Mouse (Mus musculus): ENCODE results near the gene Zfp286.
"Not testable (repeated sequence)": the region's sequence is repeated elsewhere in the genome, so short reads cannot be mapped to it uniquely, and the experiment has no call there.

The Zfp286 gene

DNA sequence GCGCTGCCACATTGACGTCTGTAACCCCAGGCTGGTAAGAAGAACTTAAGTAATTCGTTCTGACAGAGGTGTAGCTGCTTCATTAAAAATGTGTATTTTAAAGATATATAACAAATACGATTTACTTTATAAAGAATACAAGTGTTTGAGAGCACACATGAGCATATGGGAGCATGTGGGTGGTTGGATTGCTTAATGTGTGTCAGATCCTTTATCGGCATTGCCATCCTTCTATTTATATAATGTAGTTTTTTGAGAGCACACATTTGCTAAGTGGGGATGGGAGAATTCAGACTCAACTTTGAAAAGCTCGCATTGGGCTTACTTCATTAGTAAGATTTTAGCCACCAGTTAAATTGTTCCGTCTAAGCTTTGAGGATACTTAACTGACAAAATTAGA lies 12.8 kb downstream of the Zfp286 start:
- no peak for DNase-seq

DNA sequence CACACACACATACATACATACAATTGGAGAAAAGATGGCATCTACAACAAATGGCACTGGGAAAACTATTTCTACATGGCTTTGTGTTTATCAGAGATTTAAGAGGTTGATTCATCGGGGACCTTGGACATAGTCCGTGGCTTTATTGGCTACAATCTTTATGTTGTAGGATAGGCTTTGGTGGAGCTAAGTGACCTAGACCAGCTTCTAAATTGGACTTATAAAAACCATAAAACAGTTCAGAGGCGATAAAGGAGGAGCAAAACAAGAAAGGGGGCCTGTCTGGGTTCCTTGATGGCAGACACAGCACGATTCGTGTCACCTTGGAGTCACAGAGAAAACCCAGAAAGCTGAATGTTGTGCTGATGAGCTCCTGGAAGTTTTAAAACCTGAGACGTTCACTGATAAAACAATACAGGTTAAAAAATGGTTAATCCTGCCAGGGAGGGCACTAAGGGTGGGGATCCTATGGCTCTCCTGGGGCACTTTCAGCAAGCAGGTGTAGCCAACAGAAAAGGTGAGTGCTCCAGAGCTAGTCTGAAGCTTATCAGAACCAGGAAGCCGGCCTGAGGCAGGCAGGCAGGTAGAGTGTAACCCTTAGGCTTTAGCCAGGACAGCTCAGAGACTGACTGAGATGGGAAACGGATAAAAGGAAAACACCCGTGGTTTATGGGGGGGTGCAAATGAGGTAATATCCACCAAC lies 28.4 kb downstream of the Zfp286 start:
- DNase-seq = no peak

DNA sequence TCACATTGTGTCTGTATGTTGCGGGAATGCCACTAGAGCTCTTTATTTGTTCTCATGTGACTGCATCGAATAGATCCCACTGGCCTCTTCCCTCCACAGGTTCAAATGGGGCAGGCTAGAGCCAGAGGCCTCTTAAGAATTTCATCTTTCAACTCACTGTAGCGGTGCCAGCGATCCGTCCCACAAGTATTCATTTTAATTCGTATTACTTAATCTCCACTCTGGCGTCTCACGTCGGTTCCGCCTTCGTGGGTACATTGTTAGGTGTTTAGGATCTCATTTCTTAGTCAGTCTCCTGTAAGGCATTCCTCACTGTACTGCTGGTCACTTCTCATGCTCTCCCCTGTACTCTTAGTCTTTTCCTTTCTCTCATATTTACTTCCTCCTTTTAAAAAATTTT lies 30.8 kb downstream of the Zfp286 start:
- DNase-seq = no peak

DNA sequence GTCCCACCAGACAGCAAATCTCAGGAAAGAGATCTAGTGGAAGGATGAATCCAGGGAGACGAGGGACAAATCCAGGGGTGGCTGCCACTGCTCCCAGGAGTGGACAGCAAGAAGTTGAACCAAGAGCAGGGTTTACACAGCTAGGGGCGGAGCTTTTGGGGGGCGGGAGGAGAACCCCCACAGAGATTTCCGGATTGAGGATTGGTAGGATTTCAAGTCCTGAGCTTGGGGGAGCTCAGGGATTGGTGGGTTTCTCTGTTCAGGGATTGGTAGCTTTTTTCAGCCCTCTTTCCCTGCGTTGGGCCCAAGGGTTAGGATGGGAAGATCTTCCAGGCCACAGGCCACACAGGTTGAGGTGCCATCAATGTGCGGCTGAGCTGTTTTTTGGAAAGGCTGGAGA lies 31.4 kb downstream of the Zfp286 start:
- no peak for DNase-seq

DNA sequence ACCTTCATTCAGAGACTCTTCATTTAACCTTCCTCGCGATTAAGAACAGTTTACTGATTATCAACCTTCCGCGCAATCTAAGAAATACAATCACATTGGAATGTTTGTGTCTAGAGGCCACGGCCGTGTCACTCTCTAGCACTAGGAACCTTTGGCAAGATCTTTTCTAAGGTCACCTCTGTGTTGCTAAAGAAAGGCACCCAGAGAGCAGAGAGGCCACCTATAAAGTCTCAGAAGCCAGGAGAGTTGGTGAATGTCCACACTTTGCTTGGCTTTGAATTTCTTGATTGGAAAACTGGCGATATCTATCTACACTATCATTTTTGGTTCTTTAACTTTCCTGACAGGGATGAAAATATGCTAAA lies 32.1 kb downstream of the Zfp286 start:
- no peak for DNase-seq

DNA sequence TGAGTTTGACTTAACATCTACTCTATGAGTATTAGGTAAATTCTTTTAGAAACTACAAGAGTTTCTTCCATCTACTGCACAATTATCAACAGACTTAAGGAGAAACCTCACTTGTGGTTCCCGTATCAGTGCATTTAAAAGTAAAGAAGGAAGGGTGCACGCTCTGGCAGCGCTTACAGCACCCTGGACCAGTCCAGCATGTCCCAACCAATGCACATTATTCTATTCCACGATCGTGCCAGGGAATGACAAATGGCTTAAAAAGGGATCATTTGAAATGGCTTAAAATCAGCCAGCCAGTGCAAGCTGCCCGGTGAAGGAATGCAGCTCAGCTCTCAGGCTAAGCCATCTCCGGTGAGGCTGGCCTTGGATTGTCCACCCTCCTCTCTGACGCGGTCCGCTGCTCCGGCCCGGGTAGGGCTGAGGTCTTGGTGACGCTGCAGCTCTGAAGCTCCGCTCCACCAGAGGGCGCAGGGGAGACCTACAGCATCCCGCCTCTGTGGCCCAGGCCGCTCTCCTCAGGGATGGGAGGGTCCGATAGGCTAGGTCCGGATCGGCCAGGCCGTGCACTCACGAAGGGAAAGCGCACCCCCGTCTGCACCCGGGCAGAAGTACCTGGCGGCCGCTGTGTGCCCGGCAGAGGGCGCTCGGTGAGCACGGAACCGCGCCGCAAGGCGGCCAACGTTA lies 32.7 kb downstream of the Zfp286 start:
- DNase-seq = peak; percentile 88

DNA sequence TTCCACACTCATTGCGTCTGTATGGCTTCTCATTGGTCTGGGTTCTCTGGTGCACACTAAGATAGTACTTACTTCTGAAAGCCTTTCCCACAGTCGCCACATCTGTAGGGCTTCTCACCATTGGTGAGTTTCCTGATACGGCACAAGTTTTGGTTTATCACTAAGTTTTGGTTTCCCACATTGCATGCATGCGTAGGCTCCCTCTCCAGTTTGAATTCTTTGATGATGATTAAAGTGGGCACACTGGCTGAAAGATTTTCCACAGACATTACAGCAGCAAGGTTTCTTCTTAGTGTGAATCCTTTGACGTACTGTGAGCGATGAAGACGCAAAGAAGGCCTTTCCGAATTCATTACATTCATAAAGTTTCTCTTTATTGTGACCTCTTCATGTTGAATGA lies 36.5 kb downstream of the Zfp286 start, which contains the start of gene Gm10428:
Gene Gm10428, plus strand, starts transcription at position 321 of the 400 bp plus-strand sequence.
- no peak for DNase-seq

DNA sequence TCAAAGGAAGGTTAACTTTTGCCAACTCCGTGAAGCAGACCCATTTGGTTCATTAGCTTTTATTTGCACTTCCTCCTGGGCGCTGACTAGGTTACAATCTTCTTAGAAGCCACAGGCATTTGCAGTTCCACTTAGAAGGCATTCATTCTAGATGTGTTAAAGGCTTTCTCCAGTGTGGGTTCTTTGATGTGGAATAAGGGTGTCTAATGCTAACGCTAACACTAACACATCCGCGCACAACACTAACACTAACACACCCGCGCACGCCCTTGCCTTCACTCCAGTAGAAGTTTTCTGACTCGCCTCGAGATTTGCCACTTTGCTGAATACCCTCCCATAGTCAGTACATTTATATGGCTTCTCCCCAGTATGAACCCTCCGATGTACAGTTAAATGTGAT lies 37.1 kb downstream of the Zfp286 start:
- no peak for DNase-seq

DNA sequence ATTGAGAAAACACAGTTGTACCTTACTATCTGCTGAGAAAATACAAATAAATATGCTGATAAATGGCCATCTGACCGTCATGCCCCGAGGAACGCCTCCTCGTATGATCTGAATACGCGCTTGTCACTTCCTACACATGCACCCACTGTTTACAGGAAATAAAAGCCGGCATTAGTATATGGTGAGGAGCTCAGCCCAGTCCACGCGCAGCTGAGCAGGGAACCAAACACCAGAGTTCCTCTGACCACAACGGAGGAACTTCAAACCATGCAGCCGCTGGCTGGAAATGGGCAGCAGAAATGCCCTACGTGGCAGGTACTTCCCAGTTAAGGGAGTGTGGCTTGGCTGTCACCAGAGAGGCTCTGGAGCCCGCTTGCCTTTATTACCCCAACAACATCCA lies 39.8 kb downstream of the Zfp286 start:
- DNase-seq = not testable (repeated sequence)

DNA sequence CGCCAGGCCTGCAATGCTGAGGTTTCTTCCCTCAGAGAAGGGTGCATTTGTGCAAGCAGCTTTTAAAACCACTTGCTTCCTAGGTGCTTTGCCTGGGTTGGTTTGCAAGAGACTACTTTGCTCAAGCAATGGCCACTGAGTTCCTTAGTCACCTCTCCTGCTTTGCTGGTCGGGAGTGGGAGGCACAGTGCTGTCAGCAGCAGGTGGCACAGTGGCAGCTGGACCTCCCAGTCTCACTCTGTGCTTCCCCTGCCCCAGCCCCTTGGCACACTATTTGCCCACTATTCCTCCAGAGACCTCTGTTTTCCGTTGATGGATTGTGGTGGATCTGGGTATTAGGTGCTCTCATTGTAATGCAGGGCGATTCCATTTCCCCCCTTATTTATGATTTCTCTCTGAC lies 41.2 kb downstream of the Zfp286 start:
- no peak for DNase-seq

DNA sequence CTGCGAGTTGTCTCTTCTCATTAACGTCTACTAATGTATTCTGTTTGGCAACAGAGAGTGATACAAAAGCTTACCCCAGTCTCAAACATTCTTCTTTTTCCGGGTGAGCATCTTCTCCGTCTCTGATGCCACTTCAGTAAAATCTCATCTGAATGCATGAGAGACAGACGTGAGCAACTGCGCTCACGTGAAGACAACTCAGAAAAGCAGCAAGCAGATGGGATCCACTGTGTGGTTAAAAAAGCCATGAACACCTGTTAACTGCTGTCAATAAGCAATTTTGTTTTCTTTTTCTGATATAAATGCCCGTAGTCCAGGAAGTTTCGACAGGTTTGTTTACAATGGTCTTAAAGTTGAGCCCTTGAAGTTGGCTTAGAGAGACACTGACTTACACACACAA lies 42.0 kb downstream of the Zfp286 start:
- no peak for DNase-seq

DNA sequence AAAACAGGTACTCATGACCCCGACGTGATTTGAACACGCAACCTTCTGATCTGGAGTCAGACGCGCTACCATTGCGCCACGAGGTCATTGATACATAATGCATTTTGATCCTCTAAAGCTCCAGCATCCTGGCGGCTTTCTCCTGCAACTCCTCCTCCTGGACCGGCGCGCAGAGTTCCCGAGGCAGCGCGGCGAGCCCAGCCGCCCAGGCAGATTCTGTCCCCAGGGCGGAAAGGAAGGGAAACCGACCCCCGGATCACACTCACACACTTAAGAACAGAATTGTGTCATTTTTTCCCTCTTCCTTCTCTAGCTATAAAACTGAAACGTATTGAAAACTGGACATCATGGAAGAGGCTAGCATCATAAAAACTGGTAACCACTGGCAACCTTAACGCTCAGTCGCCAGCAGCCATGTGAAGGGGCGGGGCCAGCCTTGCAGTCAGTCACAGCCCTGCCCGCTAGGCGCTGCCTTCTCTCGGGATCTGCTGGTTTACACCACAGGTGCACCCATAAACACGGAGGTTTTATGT lies 43.2 kb downstream of the Zfp286 start:
- peak; percentile 70 to 80 for DNase-seq

DNA sequence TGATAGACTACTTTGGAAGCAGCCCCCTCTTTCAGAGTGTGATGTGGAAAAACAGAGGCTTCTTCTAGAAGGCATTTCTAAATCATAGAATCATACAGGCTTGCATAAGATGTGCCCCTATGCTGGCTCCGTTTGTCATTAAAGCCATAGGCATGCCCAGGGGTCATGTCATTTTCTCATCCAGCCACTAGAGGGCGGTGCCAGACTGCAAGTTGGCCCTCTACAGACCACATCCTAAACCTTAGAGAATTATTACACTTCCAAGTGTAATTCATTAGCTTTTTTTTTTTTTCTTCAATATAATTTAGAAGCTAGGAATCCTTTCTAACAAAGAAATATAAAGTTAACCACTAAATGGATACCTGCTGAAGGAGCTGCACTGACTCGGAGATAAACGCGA lies 45.2 kb downstream of the Zfp286 start:
- peak; percentile 65 to 67 for DNase-seq

DNA sequence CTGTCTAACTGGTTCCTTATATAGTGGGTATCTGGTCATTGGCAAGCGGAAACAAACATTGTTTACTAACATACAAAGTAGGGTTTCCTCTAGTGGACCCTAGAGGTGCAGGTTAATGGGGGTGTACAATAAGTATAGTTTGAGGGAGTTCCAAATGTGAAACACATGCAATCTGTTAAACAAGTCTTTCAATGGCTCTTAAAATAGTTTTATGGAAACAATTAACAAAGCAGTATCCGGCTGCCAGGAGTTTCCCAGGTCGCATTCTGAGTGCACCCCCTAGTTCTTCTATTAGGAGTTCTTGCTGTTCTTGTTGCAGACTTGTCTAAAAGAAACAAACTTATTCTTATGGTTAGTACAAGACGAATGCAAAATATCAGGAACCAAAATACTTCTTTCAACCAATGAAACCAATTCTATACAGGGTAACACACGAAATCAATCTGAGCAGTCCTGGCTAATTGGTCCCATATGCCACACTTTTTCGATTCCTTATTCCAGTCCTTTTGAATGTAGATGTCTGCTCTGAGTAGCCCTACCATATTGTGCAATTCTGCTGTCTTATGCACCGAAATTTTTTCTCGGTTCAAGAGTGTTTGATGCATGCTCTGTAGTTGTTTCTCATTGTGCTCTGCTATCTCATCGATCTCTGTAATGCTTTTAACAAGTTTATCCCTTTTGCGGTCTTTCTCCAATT lies 46.9 kb downstream of the Zfp286 start:
- DNase-seq = no peak

DNA sequence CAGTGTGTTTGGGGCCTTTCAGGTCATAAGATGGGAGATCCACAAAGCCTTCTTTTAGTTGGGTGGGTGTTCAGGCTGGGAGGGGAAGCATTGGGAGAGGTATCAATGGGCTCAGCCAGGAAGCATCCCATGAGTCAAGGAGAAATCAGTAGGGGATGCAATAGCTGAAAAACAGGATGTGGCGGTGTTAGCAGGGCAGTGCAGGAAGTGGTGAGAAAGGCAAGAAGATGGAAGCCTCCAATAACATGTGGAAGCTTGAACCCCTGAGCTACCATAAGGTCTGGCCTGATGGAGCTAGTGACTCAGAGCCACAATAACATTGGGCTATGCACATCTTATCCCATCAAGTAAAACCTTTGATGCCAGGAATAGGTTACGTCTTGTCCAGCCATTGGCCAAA lies 48.1 kb downstream of the Zfp286 start:
- no peak for DNase-seq

DNA sequence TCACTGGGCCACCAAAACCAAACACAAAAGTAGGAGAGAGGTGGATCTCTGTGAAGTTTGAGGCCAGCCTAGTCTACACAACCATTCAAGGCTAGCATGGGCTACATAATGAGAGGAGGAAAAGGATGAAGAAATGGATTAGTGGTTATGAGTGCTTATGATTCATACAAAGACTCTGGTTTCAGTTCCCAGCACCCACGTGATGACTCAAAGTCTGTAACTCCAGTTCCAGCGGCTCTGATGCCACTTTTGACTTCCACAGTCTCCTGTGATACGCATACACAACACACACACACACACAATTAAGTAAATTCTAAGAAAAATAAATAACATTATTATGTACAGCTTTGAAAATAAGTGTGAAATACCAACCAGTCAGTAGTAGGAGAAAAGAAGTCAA lies 56.6 kb downstream of the Zfp286 start:
- no peak for DNase-seq

DNA sequence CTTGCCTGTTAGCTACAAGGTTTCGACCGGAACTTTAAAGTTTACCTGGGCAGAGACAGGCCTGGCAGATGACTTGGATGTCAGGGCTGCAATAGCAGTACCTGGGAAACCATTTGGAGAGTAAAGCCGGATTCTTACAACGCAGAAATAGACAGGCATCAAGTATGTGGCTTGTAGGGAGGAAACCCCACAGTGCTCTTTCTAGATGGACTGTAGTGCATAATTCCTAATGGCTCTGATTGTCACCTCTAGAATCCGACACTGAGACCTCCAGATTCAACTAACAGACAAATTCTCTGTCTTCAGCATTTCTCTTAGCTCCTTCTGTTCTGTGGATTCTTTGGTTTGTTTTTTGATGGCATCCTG lies 57.3 kb downstream of the Zfp286 start:
- no peak for DNase-seq

DNA sequence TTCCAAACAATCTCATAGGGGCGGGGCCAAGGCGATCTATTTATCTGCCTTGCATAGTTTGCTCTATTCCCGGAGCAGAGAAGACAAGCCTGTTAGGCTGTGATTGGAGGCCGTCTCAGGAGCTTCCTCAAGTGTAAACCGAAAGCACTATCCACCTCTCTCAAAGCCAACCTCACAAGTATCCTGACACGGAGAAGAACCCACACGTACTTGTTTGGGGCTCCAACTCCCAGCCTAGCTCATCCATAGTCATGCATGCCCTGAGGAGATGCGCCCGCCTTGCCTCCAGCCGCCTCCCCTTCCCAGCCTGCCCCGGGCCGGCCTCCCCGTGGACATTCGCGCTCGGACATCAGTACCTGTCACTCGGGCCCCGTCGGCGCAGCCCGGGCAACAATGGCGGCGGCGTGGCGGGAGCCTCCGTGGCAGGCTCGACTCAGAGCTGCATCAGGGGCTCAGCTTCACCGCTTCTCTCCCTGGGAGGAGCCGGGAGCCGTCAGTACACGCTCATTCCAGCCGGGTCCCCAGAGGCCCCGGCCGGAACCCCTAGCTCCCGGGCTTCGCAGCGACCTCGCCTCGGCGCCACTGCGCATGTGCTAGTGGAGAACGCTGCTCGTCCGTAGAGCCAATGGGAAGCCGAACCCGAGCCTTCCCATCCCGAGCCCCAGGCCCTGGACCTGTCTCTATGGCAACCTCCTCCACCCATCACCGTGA lies 57.8 kb downstream of the Zfp286 start, which contains the start of gene Zfp287:
Gene Zfp287, minus strand, starts transcription at position 595 of the 711 bp plus-strand sequence.
- DNase-seq = peak; percentile 73 to 82

DNA sequence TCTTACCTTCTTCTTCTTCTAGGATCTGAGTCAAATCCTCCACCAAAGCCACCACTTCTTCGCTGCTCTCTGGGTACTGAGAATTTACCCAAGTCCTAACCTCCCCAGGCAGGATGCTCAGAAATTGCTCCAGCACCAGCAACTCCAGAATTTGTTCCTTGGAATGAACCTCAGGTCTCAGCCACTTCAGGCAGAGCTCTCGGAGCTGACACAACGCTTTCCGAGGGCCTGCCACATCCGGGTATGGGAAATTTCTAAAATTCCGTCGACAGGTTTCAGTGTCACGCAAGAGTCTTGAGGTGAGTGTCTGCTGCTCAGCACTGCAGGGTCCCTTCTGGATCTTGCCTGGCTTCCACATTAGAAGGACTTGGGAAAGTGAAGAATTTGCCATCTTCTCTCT lies 61.0 kb downstream of the Zfp286 start:
- no peak for DNase-seq

DNA sequence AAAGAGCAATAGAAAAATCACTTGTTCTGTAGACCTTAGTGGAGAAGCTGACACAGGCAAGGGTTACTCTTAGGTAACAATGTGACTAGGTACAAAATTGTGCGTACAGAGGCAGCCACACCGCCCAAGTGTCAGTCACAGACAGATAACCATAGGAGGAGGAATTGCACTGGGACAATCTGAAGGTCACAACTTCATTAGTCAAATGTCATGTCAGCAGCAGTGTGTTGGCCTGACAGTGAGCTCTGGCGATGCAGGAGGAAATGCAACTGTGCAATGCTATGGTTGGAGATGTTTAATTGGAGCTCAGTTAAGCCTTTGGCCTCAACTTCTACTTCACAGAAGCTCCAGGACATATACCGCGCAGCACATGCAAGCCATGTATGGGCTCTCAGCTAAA lies 78.6 kb downstream of the Zfp286 start:
- DNase-seq = no peak

DNA sequence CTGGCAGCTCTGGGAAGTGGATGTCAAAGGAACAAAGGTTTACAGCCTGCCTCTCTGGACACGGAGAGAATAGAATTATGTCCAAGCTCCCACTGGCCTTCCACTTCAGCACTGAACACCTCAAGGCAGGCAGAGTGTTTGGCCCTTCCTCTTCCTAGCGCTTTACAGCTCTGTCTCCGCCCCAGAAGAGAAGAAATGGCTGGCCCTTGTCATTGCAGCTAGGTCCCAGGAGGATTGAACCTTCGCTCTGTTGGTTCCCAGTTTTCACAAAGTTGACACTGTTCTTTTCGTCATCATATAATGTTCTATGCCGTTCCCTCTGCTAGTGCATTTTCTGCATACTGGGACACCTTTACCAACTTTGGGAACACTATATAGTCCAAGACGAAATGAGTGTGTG lies 81.0 kb downstream of the Zfp286 start:
- DNase-seq = no peak

DNA sequence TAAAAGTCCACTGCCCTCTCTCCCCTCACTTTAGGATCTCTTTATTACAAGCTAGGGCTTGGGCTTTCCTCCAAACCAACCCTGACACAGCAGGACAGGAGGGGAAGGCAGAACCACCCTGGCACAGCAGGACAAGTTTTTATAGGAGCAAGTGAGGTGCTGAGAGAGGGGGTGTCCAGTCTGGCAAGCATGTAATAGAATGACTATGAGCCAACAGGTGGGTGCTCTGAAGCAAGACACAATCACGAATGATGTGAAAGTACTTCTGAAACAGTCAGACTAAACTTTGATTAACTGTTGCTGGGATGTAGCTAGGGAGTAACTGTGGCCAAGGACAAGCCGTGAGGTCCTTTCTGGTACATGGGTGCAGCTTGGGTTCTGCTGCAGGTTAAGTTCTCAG lies 83.1 kb downstream of the Zfp286 start:
- DNase-seq = no peak

Data from thymus, postnatal 36 days (tissue).